Mouse (Mus musculus) lung, postnatal 36 days (tissue): Measurements from ENCODE around the gene Lhx1.

Experiments used
- DNase-seq: peaks from one replicate; pipeline ENCODE4 v3.0.0; 2022; ENCODE audit warnings: mixed read lengths

The Lhx1 gene

GRCm38 (mm10) chr11:84525421-84526274, at the start of gene Lhx1:
Gene Lhx1, minus strand, starts transcription at chr11:84525535.
- DNase-seq, result no peak

DNA sequence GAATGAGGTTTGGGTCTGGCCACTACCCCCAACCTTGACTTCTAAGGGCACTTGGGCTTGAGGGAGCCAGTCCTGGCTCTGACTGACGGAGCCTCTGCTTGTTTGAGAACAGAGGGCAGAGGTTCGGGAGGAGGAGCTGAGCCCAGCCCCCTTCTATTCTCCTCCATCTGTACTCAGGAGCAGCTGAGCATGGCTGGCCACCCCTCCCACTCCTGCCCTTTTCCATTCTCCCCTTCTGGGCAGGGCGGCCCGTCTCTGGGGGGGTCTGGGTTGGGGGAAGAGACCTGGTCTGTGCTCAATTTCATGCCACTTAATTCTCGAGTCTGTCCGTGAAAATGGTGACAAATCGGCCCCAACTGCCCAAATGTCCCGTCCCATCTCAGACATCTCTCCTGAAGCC, 49.5 kb upstream of the Lhx1 start:
- DNase-seq, result no peak

DNA sequence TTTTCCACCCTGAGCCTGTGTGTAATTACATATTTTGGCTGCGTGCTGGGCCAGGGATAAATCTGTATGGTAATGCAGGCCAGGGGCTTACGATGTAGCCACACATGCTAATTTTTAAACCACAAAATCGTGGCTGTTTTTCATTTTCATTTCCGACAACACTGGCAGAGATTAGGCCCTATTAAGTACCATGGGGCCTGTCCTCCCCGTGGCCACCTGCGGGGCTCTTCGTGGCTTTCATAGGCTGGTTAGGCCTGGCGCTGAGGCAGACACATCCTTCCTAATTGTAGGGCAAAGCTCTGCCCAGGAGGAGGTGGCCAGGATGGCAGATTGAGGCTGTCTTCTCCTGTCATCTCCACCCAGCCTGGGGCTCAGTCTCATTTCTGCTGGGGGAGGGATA, 48.3 kb upstream of the Lhx1 start:
- DNase-seq, result no peak

GRCm38 (mm10) chr11:84570812-84571211, 45.5 kb upstream of the Lhx1 start:
- DNase-seq, result no peak

- no peak for DNase-seq
Measured at GRCm38 (mm10) chr11:84570392-84570791, 45.1 kb upstream of the Lhx1 start.

GRCm38 (mm10) chr11:84569052-84569751, 43.9 kb upstream of the Lhx1 start:
- DNase-seq, result no peak

GRCm38 (mm10) chr11:84568482-84568881, 43.1 kb upstream of the Lhx1 start:
- DNase-seq, result no peak

GRCm38 (mm10) chr11:84566691-84567090, 41.4 kb upstream of the Lhx1 start:
- DNase-seq, result no peak

DNA sequence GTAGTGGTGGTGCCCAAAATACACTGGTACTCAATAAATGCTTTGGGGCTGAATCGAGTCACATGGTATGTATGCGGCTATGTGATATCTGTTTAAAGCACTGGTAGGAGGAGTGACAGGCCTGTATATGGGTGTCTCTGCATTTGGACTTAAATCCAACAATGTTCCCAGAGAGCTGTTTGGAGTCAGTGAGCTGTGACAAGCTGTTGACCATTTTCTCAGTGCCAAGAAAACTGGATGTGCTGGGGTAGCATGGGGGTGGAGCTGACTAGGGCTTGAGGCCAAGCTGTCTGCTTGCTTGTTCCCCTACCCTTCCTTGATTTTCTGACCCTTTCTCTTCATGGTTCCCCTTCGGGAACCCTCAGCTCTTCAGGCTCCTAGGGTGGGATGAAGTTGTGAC, 39.9 kb upstream of the Lhx1 start:
- no peak for DNase-seq

- no peak for DNase-seq
Measured at GRCm38 (mm10) chr11:84563360-84563759, 38.0 kb upstream of the Lhx1 start.

GRCm38 (mm10) chr11:84562758-84563347, 37.5 kb upstream of the Lhx1 start:
- DNase-seq, result no peak

DNA sequence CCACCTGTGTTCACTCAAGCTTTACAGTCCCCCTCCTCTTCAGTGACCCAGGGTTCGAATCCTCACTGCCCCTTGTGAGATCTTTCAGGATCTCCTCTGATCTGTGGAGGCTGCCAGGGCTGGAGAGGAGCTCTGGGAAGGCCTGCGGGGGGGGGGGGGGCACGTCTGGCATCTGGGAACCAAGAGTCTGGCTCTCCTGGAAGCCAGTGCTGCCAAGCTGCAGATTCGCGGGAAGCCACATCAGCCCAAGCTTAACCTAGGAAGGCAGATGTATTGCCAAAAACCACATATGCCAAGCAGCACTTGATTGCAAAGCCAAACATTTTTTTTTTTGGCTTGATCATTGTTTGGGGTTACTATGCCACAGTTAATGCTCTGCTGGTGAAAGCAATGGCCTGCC, 36.2 kb upstream of the Lhx1 start:
- DNase-seq, result no peak

DNA sequence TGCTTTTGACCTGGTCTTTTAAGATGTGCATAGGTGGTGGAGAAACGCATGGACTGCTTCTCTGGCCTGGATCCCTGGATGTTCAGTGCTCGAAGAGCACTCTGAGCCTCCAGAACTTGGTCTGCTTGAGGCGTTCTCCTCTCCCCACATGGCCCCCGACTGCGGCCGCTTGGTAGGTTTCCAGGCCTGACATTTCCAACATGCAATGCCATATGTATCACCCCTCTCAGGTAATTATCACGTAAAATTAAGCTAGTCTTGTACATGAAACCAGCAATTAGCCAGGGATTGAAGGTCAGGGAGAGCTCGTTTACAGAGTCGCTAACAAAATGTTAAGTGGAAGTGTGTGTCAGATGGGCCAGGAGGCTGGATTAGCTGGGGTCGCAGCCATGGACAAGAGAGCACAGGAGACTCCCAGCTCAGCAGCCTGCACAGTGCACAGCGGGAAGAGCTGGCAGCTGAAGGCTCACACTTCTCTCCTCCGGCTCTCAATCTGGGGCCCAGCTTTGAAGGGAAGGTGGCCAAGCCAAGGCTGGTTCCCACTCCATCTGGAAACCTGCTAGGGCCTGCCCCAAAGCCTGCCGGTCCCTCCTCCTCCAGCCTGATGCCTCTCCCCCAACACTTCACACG, 28.6 kb upstream of the Lhx1 start:
- no peak for DNase-seq

DNA sequence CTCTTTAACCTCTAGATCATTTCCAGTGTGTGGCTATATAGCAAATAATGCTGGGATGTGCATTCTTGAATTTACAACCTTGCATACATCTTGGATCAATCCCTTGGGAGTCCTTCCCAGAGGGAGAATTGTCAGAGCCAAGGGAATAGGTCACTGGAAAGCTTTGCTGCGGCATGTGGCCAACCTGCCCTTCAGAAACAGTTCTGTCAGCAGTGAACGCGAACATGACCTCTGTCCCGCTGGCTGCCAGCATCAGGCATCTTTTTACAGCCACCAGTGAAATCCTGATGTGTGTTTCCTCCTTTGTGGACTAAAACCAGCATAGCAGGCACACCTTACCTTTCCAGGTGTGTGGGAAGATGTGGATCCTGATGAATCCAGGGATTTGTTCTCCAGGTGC, 26.0 kb upstream of the Lhx1 start:
- DNase-seq, result no peak

DNA sequence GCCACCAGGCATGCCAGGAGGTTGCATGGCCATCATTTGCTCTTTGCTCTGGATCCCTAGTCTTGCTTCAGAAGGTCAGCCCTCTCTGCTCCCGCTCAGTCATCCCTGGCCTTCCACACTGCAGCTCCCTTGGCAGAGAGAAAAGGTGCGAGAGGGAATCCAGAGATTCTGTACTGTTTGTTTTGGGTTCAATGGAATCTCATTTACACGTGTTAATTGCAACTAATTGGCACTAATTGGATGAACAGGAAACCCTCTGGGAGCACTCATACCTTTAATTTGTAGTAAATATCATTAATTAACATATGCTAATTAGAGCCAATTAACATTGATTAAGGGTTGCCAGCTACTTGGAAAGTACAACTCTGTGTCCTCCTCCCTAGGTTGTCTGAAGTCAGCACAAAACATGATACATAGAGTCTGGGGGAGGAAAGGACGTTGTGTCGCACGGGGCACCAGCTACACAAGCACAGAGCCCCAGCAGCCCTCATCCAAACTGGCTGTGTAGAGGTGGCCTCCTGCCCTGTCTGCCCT, 24.0 kb upstream of the Lhx1 start:
- DNase-seq, result no peak

DNA sequence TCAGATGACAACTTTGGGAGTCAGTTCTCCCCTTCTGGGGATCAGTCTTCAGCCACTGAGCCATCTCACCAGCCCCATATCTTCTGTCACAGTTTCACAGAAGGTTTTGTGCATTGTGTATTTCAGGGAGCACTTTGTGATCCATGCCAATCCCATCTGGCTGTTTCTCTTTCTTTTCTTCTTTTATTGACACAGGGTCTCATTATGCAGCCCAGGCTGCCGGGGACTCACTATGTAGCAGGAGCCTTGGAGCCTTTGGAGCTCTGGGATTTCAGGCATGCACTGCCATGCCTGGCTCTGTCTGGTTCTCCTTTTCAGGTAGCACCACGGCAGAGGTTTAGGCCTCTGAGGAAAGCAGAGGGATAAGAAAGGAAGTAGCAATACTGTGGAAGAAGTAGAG, 23.0 kb upstream of the Lhx1 start:
- no peak for DNase-seq

- DNase-seq, result no peak
Measured at GRCm38 (mm10) chr11:84539981-84540380, 14.6 kb upstream of the Lhx1 start.

- DNase-seq, result peak; percentile 47
Measured at GRCm38 (mm10) chr11:84529797-84530703, 4.7 kb upstream of the Lhx1 start.

GRCm38 (mm10) chr11:84529143-84529755, 3.9 kb upstream of the Lhx1 start:
- DNase-seq, result no peak

DNA sequence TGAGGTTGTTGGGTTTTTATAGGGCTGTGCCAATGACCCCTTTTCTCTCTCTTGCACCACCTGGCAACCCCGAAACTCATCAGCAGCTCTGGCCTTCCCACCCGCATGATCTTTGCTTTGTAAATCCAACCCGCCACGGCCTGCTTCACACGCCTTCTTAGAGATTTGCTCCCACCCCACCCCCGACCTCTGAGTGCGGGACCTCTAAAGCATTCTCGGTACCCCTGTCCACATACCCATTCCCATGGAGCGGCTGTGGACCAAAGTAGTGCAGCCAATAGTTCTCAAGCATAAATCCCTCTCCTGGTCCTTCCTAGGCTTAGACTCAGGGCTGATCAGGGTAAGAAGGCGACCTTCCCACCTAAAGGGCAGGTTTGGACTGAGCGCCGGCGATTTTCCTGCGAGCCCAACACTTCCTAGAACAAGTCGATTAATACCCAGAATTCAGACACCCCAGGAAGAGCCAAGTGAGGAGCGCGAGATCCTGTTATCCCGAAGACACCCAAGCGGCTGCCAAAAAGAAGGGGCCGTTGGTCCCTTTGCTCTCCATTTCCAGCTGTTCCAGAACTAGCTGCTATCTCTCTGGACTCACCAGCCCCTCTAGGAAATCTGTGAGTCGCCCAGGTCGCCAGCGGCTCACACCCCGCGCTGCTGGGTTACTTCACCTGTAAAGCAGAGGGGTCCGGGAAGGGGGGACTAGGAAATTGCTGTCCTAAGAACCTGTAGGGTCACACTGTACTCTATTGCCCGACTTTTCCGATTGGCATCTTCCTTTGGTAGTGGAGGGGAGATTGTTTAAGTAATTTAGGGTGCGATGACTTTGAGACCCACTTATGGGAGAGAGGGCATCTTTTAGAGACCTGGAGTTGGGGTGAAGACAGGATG, 1.9 kb upstream of the Lhx1 start:
- no peak for DNase-seq

GRCm38 (mm10) chr11:84526451-84526850, 1.1 kb upstream of the Lhx1 start:
- DNase-seq, result no peak
